Mouse (Mus musculus) midbrain, embryonic 16.5 days (tissue): Measurements from ENCODE around the gene Col18a1. TPM values are rescaled to one million over a fixed set of nuclear protein-coding genes. Genes with fewer than 3 reads are reported as not detected.

Experiments used
- ATAC-seq: fragments of 200-750 bp; cut with Nextera tagmentation; 2 replicates; pipeline ENCODE4 v1.8.0; 2017; ENCODE audit warnings: moderate TSS enrichment
- H3K27ac ChIP-seq: fragments of 300-500 bp; sonication (generic); 2 replicates; pipeline ENCODE4 v1.5.1; 2014; ENCODE audit warnings: mild to moderate bottlenecking, low read length, mixed read lengths
- H3K27me3 ChIP-seq: fragments of 300-500 bp; sonication (generic); 2 replicates; pipeline ENCODE4 v1.6.1; 2014; ENCODE audit warnings: low read depth, low read length, mixed read lengths; ENCODE audit not compliant: control insufficient read depth, insufficient read depth
- H3K36me3 ChIP-seq: fragments of 300-500 bp; sonication (generic); 2 replicates; pipeline ENCODE4 v1.6.1; 2014; ENCODE audit warnings: mild to moderate bottlenecking, low read length, moderate library complexity, mixed read lengths; ENCODE audit not compliant: control insufficient read depth, insufficient read depth
- H3K4me1 ChIP-seq: fragments of 300-500 bp; sonication (generic); 2 replicates; pipeline ENCODE4 v1.6.1; 2014; ENCODE audit warnings: mild to moderate bottlenecking, low read length, mixed read lengths; ENCODE audit not compliant: control insufficient read depth, insufficient read depth
- H3K4me2 ChIP-seq: fragments of 300-500 bp; sonication (generic); 2 replicates; pipeline ENCODE4 v1.6.1; 2014; ENCODE audit warnings: mild to moderate bottlenecking, low read length, mixed read lengths
- H3K4me3 ChIP-seq: fragments of 300-500 bp; sonication (generic); 2 replicates; pipeline ENCODE4 v1.5.1; 2014; ENCODE audit warnings: low read depth, mild to moderate bottlenecking, low read length, moderate library complexity, mixed read lengths
- H3K9ac ChIP-seq: fragments of 300-500 bp; sonication (generic); 2 replicates; pipeline ENCODE4 v1.6.1; 2014; ENCODE audit warnings: low read depth, low read length, mixed read lengths
- H3K9me3 ChIP-seq: fragments of 300-500 bp; sonication (generic); replicated peaks from 2 replicates; pipeline ENCODE4 v1.6.1; 2014; ENCODE audit warnings: mild to moderate bottlenecking, low read length, mixed read lengths; ENCODE audit not compliant: control insufficient read depth, poor library complexity, severe bottlenecking
- WGBS: fragments of 180-500 bp; shearing (Covaris S2); extraction: QIAGEN DNeasy Blood & Tissue Kit; methylation state at CpG from one replicate; pipeline ENCODE4 v1.1.7; 2014; 5-methylcytosine and 5-hydroxymethylcytosine counted together
- polyA plus RNA-seq: library from polyadenylated mRNA; unstranded; fragments of >200 nt; fragmentation: Nextera tagmentation; extraction: Ambion mirVana; gene quantifications from 2 replicates; pipeline ENCODE4 v1.2.1, GENCODE M21; 2015

Gene Col18a1
- polyA plus RNA-seq, 1 experiment from 2014 or later: 20.4 TPM

GRCm38 (mm10) chr10:77113489-77114240 is 52.7 kb downstream of the Col18a1 start:
- Histone ChIP-seq H3K27me3 (no peaks in the 10 kb centered on the region), H3K4me2 (no peak overlapping the region), H3K9me3 (no peaks in the 10 kb centered on the region), H3K9ac (no peak overlapping the region), H3K4me1 (no peaks in the 10 kb centered on the region), H3K27ac (no peak overlapping the region), H3K4me3 (no peak overlapping the region), H3K36me3 (no peaks in the 10 kb centered on the region)
- no peak for ATAC-seq
- WGBS: 67% methylated on average over 19 of the region's 19 CpGs

DNA sequence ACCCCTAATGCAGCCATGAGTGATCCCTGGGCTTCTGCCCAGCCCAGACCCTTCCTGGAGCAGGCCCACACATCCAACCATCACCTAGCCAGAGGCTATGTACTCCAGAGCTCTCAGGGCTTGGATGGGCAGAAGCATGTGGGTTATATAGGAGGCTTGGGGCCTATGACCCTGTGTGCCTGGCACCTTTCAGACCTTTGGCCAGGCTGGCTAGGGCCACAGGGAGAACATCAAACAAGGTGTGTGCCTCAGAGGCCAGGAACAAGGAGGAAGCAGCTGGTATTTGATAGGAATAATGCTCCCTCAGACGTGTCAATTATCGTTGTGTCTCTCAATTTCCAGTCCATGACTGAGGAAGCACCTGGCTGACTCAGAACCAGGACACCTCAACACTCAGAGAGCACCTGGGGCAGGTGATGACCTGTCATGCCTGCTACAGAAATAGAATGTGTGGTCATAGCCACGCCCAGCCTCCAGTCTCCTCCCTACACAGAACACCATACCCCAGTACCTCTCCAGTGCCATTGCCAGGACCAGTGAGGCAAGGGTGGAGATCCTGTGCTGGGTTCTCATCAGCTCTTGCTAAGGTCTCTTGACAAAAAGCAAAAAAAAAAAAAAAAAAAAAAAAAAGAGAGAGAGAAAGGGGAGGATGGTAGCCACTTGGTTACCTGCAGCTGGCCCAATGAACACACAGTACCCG is 54.6 kb downstream of the Col18a1 start:
- Histone ChIP-seq H3K27me3 (no peaks in the 10 kb centered on the region), H3K4me2 (no peak overlapping the region), H3K4me1 (no peaks in the 10 kb centered on the region), H3K4me3 (no peak overlapping the region), H3K9ac (no peak overlapping the region), H3K27ac (no peak overlapping the region), H3K36me3 (no peaks in the 10 kb centered on the region), H3K9me3 (no peaks in the 10 kb centered on the region)
- ATAC-seq: no peak
- 97% methylated on average over 4 of the region's 4 CpGs for WGBS

DNA sequence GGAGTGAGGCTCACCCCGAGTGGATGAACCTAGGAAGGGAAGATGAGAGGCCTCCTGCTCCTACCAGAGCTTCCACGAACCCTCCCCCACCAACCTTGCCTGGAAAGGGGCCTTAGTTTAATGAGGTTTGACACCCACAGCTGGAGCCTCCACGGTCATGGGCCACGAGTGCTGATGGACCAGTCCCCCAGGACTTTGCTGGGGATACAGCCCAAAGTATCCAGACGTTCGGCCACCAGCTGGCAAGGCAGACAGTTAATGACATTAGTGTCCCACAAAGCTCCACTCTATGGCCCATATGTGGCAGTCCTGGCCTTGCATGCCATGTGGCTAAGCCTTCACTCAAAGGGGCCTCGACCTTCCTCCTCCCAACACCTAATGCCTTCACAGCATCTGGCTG is 55.5 kb downstream of the Col18a1 start:
- no peak overlapping the region for H3K4me2 ChIP-seq
- no peak for ATAC-seq
- no peaks in the 10 kb centered on the region for H3K9me3 ChIP-seq
- no peaks in the 10 kb centered on the region for H3K4me1 ChIP-seq
- H3K27me3 ChIP-seq: no peaks in the 10 kb centered on the region
- WGBS: 75% methylated on average over 7 of the region's 7 CpGs
- no peak overlapping the region for H3K9ac ChIP-seq
- no peaks in the 10 kb centered on the region for H3K36me3 ChIP-seq
- H3K27ac ChIP-seq: no peak overlapping the region
- no peak overlapping the region for H3K4me3 ChIP-seq

- ATAC-seq: no peak
- H3K9ac ChIP-seq: no peak overlapping the region
- H3K27ac ChIP-seq: no peak overlapping the region
- H3K9me3 ChIP-seq: no peaks in the 10 kb centered on the region
- no peak overlapping the region for H3K4me2 ChIP-seq
- 93% methylated on average over 9 of the region's 9 CpGs for WGBS
- H3K4me1 ChIP-seq: no peaks in the 10 kb centered on the region
- H3K4me3 ChIP-seq: no peak overlapping the region
- no peaks in the 10 kb centered on the region for H3K27me3 ChIP-seq
- no peaks in the 10 kb centered on the region for H3K36me3 ChIP-seq
Measured at GRCm38 (mm10) chr10:77110010-77110409, 56.3 kb downstream of the Col18a1 start.

GRCm38 (mm10) chr10:77108106-77108505 is 58.2 kb downstream of the Col18a1 start:
- 87% methylated on average over 4 of the region's 4 CpGs for WGBS

GRCm38 (mm10) chr10:77104327-77104726 is 62.0 kb downstream of the Col18a1 start:
- Histone ChIP-seq H3K4me2 (no peak overlapping the region), H3K4me1 (no peaks in the 10 kb centered on the region), H3K9me3 (no peaks in the 10 kb centered on the region), H3K4me3 (no peak overlapping the region), H3K27me3 (no peaks in the 10 kb centered on the region), H3K36me3 (no peaks in the 10 kb centered on the region), H3K9ac (no peak overlapping the region), H3K27ac (no peak overlapping the region)
- ATAC-seq: no peak

More at GRCm38 (mm10) chr10:77108106-77108505, 58.2 kb downstream of the Col18a1 start:
- Histone ChIP-seq H3K4me1 (no peaks in the 10 kb centered on the region), H3K27me3 (no peaks in the 10 kb centered on the region), H3K9me3 (no peaks in the 10 kb centered on the region), H3K9ac (no peak overlapping the region), H3K4me3 (no peak overlapping the region), H3K36me3 (no peaks in the 10 kb centered on the region), H3K4me2 (no peak overlapping the region), H3K27ac (no peak overlapping the region)
- no peak for ATAC-seq

GRCm38 (mm10) chr10:77103689-77104088 is 62.7 kb downstream of the Col18a1 start:
- Histone ChIP-seq H3K9me3 (no peaks in the 10 kb centered on the region), H3K4me2 (no peak overlapping the region), H3K9ac (no peak overlapping the region), H3K27me3 (no peaks in the 10 kb centered on the region), H3K4me3 (no peak overlapping the region), H3K36me3 (no peaks in the 10 kb centered on the region), H3K4me1 (no peaks in the 10 kb centered on the region), H3K27ac (no peak overlapping the region)
- 85% methylated on average over 8 of the region's 8 CpGs for WGBS
- no peak for ATAC-seq

GRCm38 (mm10) chr10:77099777-77100176 is 66.6 kb downstream of the Col18a1 start:
- Histone ChIP-seq H3K9me3 (no peaks in the 10 kb centered on the region), H3K4me1 (0 out of 2 replicates have a peak, but pooled peaks cover 2% of the 10 kb centered on the region), H3K27ac (no peak overlapping the region), H3K4me2 (no peak overlapping the region), H3K9ac (no peak overlapping the region), H3K27me3 (no peaks in the 10 kb centered on the region), H3K4me3 (no peak overlapping the region), H3K36me3 (no peaks in the 10 kb centered on the region)
- ATAC-seq: no peak
- WGBS: 87% methylated on average over 4 of the region's 4 CpGs

DNA sequence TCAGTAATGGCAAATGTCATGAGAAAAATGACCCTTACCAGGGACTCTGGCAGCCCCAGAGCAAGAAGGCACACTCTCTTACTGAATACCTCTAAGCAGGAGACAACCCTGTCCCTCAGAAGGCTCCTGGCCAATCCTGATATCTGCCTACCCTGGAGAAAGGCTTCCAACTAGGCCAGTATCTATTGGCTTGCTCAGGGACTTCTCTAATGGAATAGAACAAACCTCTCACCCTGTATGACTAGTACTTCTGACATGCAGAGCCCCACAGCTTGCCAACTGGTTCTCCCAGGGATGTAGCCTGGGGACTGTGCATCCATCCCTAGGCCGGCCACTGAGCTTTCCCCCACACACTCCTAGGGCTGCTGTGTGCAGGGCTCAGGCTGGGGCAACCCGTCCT is 67.7 kb downstream of the Col18a1 start:
- no peak overlapping the region for H3K9ac ChIP-seq
- no peak overlapping the region for H3K4me3 ChIP-seq
- H3K27me3 ChIP-seq: no peaks in the 10 kb centered on the region
- no peak for ATAC-seq
- H3K9me3 ChIP-seq: no peaks in the 10 kb centered on the region
- H3K4me1 ChIP-seq: 0 out of 2 replicates have a peak, but pooled peaks cover 2% of the 10 kb centered on the region
- no peak overlapping the region for H3K27ac ChIP-seq
- no peak overlapping the region for H3K4me2 ChIP-seq
- H3K36me3 ChIP-seq: no peaks in the 10 kb centered on the region
- 90% methylated on average over 2 of the region's 2 CpGs for WGBS
